Mouse (Mus musculus) lung, postnatal 0 days (tissue): Measurements from ENCODE around the gene Sema3b. TPM values are rescaled to one million over a fixed set of nuclear protein-coding genes. Genes with fewer than 3 reads are reported as not detected.

Experiments used
- ATAC-seq: fragments of 200-750 bp; cut with Nextera tagmentation; 2 replicates; pipeline ENCODE4 v1.8.0; 2017; ENCODE audit warnings: moderate library complexity
- DNase-seq: peaks from one replicate; pipeline ENCODE4 v3.0.0-alpha.2; 2016; ENCODE audit warnings: low spot score
- H3K27ac ChIP-seq: fragments of 300-500 bp; sonication (generic); 2 replicates; pipeline ENCODE4 v1.5.1; 2014; ENCODE audit warnings: antibody characterized with exemption, mild to moderate bottlenecking, low read length, mixed read lengths
- H3K27me3 ChIP-seq: fragments of 300-500 bp; sonication (generic); replicated peaks from 2 replicates; pipeline ENCODE4 v1.6.1; 2014; ENCODE audit warnings: low read length, mixed read lengths; ENCODE audit not compliant: insufficient read depth
- H3K36me3 ChIP-seq: fragments of 300-500 bp; sonication (generic); 2 replicates; pipeline ENCODE4 v1.6.1; 2014; ENCODE audit warnings: low read length, mixed read lengths; ENCODE audit not compliant: insufficient read depth
- H3K4me1 ChIP-seq: fragments of 300-500 bp; sonication (generic); 2 replicates; pipeline ENCODE4 v1.6.1; 2014; ENCODE audit warnings: antibody characterized with exemption, low read depth, low read length, mixed read lengths; ENCODE audit not compliant: insufficient read depth
- H3K4me2 ChIP-seq: fragments of 300-500 bp; sonication (generic); replicated peaks from 2 replicates; pipeline ENCODE4 v1.6.1; 2014; ENCODE audit warnings: low read depth, mild to moderate bottlenecking, low read length, moderate library complexity, mixed read lengths
- H3K4me3 ChIP-seq: fragments of 300-500 bp; sonication (generic); 2 replicates; pipeline ENCODE4 v1.5.1; 2014; ENCODE audit warnings: low read depth, low read length
- H3K9ac ChIP-seq: fragments of 300-500 bp; sonication (generic); replicated peaks from 2 replicates; pipeline ENCODE4 v1.6.1; 2014; ENCODE audit warnings: low read depth, mild to moderate bottlenecking
- H3K9me3 ChIP-seq: fragments of 300-500 bp; sonication (generic); 2 replicates; pipeline ENCODE4 v1.6.1; 2016; ENCODE audit warnings: low read length, mixed read lengths
- CTCF ChIP-seq: IDR thresholded peaks from 2 replicates; pipeline ENCODE4 v1.5.1; 2016; ENCODE audit warnings: antibody characterized with exemption, mild to moderate bottlenecking
- EP300 ChIP-seq: IDR thresholded peaks from 2 replicates; pipeline ENCODE4 v1.6.1; 2016; ENCODE audit warnings: antibody characterized with exemption, mild to moderate bottlenecking, control low read depth
- WGBS: fragments of 180-500 bp; shearing (Covaris S2); extraction: QIAGEN DNeasy Blood & Tissue Kit; methylation state at CpG from one replicate; pipeline ENCODE4 v1.1.7; 2014; 5-methylcytosine and 5-hydroxymethylcytosine counted together
- polyA plus RNA-seq: library from polyadenylated mRNA; unstranded; fragments of >200 nt; fragmentation: Nextera tagmentation; extraction: Ambion mirVana; gene quantifications from 2 replicates; pipeline ENCODE4 v1.2.1, GENCODE M21; 2015

The Sema3b gene
- polyA plus RNA-seq, 1 experiment from 2014 or later: 34.3 TPM

DNA sequence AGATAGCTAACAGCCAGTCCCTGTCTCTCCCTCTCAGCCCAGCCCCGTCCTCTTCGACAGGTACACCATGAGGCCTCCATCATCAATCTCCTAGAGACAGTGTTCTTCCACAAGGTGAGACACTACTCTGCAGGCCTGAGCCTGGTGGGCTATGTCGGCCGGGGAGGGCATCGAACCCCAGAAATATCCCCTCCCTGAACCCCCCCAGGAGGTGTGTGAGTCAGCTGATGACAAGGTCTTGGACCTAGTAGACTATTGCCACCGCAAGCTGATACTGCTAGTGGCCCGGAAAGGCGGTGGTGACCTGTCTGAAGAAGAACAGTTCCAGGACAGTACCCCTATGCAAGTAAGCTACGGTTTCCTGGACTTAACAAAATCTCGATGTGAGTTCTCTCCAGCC lies 60.2 kb downstream of the Sema3b start:
- no peaks in the 10 kb centered on the region for H3K9me3 ChIP-seq
- TF ChIP-seq CTCF (no peak), EP300 (no peak)
- peaks cover 26% of the 10 kb centered on the region for H3K4me1 ChIP-seq
- H3K27ac ChIP-seq: no peak overlapping the region
- H3K9ac ChIP-seq: no peak overlapping the region
- 0 out of 2 replicates have a peak, but pooled peaks cover 6% of the 10 kb centered on the region for H3K36me3 ChIP-seq
- H3K4me3 ChIP-seq: no peak overlapping the region
- DNase-seq (no peak), ATAC-seq (no peak)
- H3K27me3 ChIP-seq: no peaks in the 10 kb centered on the region
- H3K4me2 ChIP-seq: no peak overlapping the region
- WGBS: 92% methylated on average over 10 of the region's 10 CpGs

DNA sequence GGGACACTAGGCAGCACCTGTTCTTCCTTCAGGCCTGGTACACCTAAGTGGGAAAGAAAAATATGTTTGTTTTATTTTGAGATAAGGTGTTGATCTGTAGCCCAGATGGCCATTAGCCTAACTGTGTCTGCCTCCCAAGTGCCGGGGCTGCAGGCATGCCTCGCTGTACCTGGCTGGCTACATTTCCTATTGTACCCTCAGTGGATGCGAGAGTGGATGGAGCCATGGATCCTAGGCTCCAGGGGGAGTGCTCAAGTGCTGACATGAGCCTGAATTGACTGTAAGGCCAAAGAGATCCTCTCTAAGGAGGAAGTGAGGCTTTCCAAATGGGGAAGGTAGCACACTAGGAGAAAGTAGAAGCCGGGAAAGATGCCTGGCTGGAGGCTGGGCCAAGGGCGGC lies 61.1 kb downstream of the Sema3b start:
- 0 out of 2 replicates have a peak, but pooled peaks cover 6% of the 10 kb centered on the region for H3K36me3 ChIP-seq
- no peaks in the 10 kb centered on the region for H3K9me3 ChIP-seq
- no peak overlapping the region for H3K27ac ChIP-seq
- H3K9ac ChIP-seq: no peak overlapping the region
- no peak overlapping the region for H3K4me2 ChIP-seq
- no peak for DNase-seq
- H3K4me3 ChIP-seq: no peak overlapping the region
- 71% methylated on average over 5 of the region's 5 CpGs for WGBS
- TF ChIP-seq CTCF (no peak), EP300 (no peak)
- no peaks in the 10 kb centered on the region for H3K27me3 ChIP-seq
- no peak for ATAC-seq
- H3K4me1 ChIP-seq: peaks cover 19% of the 10 kb centered on the region

Other genes with a start within 250 kb of the Sema3b start
- gene Cacna2d2, start 209.6 kb downstream of the Sema3b start, polyA plus RNA-seq: 0.04 TPM in 1 of 2 replicates, not detected in the other
- 48.4 and 48.5 TPM in 2 replicates for gene Tmem115, start 75.3 kb downstream of the Sema3b start, polyA plus RNA-seq
- gene Cyb561d2, start 67.0 kb downstream of the Sema3b start, polyA plus RNA-seq: 29.7 and 34.7 TPM in 2 replicates
- gene Nprl2, start 67.0 kb downstream of the Sema3b start, polyA plus RNA-seq: 24.7 and 28.0 TPM in 2 replicates
- 9.1 and 10.7 TPM in 2 replicates for gene Zmynd10, start 61.9 kb downstream of the Sema3b start, polyA plus RNA-seq
- 86.1 and 97.7 TPM in 2 replicates for gene Rassf1, start 57.7 kb downstream of the Sema3b start, polyA plus RNA-seq
- 38.1 and 41.5 TPM in 2 replicates for gene Tusc2, start 46.0 kb downstream of the Sema3b start, polyA plus RNA-seq
- gene Hyal2, start 41.3 kb downstream of the Sema3b start, polyA plus RNA-seq: 103 and 104 TPM in 2 replicates
- 9.7 and 11.0 TPM in 2 replicates for gene Hyal1, start 32.3 kb downstream of the Sema3b start, polyA plus RNA-seq
- 17.9 and 22.0 TPM in 2 replicates for gene Naa80, start 30.3 kb downstream of the Sema3b start, polyA plus RNA-seq
- gene Hyal3, start 28.4 kb downstream of the Sema3b start, polyA plus RNA-seq: 1.7 and 2.2 TPM in 2 replicates
- 22.4 and 24.1 TPM in 2 replicates for gene Ifrd2, start 21.6 kb downstream of the Sema3b start, polyA plus RNA-seq
- 414 and 417 TPM in 2 replicates for gene Gnai2, start 26.1 kb upstream of the Sema3b start, polyA plus RNA-seq
- 0.51 and 0.81 TPM in 2 replicates for gene Slc38a3, start 60.3 kb upstream of the Sema3b start, polyA plus RNA-seq
- 0.23 and 0.30 TPM in 2 replicates for gene Gnat1, start 70.5 kb upstream of the Sema3b start, polyA plus RNA-seq
- 23.4 and 24.9 TPM in 2 replicates for gene Sema3f, start 101.2 kb upstream of the Sema3b start, polyA plus RNA-seq
- 119 and 128 TPM in 2 replicates for gene Rbm5, start 161.8 kb upstream of the Sema3b start, polyA plus RNA-seq